Mouse (Mus musculus): ENCODE results near the gene Ptpra.

Gene Ptpra

GRCm38 (mm10) chr2:130598399-130598798 is 148.3 kb downstream of the Ptpra start:
- no peak for DNase-seq (ENCODE audit: low spot score)

GRCm38 (mm10) chr2:130602195-130602594 is 152.1 kb downstream of the Ptpra start:
- DNase-seq (ENCODE audit: low spot score): no peak

All from adipocyte (in vitro differentiated cells).